10 mouse cellular contexts compared by ENCODE assay signal in genomic region chr5:115191880-115192827, GRCm38 (mm10). TPM values are rescaled to one million over a fixed set of nuclear protein-coding genes. Genes with fewer than 3 reads are reported as not detected.
DNase-seq lines count a peak whose midpoint lies in the region; ATAC-seq lines count a peak whose summit lies in the region.
"Had no signal": no experiment of that assay in that cellular context is flagged by ENCODE, and none has a peak within 500 bp of the region (broad histone marks: within the 10 kb centered on the region; RNA-seq: fewer than 3 reads in every experiment).

No protein-coding gene starts in this region.

- no peak for DNase-seq in heart, postnatal 4 days
- DNase-seq in NIH3T3 (ENCODE audit: low read depth), result peak; percentile 52
- DNase-seq in embryonic facial prominence, embryonic 11.5 days (ENCODE audit: low spot score), result peak; percentile 38
- DNase-seq in heart, adult 9 months (ENCODE audit: low spot score in 2 of 2), result no peak

- no peaks in the 10 kb centered on the region for H3K9me3 ChIP-seq in heart, embryonic 11.5 days (replicated peaks; ENCODE audit: control insufficient read depth, low read length)
- no peaks in the 10 kb centered on the region for H3K9me3 ChIP-seq in embryonic facial prominence, embryonic 11.5 days (replicated peaks; ENCODE audit: control insufficient read depth, low read length)
- H3K9me3 ChIP-seq in limb, embryonic 12.5 days, result no peaks in the 10 kb centered on the region

- peaks cover 19% of the 10 kb centered on the region for H3K4me1 ChIP-seq in heart, embryonic 11.5 days (ENCODE audit: control insufficient read depth, insufficient read depth, low read length)
- peaks cover 10% of the 10 kb centered on the region for H3K4me1 ChIP-seq in embryonic facial prominence, embryonic 11.5 days (ENCODE audit: control insufficient read depth, insufficient read depth, low read length)
- H3K4me1 ChIP-seq in limb, embryonic 12.5 days (replicated peaks), result peaks cover 34% of the 10 kb centered on the region

- no peaks in the 10 kb centered on the region for H3K36me3 ChIP-seq in heart, embryonic 11.5 days (ENCODE audit: control insufficient read depth, insufficient read depth, low read length)
- H3K36me3 ChIP-seq in embryonic facial prominence, embryonic 11.5 days (replicated peaks; ENCODE audit: control insufficient read depth, insufficient read depth, low read depth, low read length), result no peaks in the 10 kb centered on the region
- no peaks in the 10 kb centered on the region for H3K36me3 ChIP-seq in limb, embryonic 12.5 days
- H3K36me3 ChIP-seq: G1E had no signal

- no peak overlapping the region for H3K27ac ChIP-seq in heart, embryonic 11.5 days (ENCODE audit: low read depth, low read length)
- no peak overlapping the region for H3K27ac ChIP-seq in embryonic facial prominence, embryonic 11.5 days (replicated peaks; ENCODE audit: low read depth, low read length)
- no peak overlapping the region for H3K27ac ChIP-seq in limb, embryonic 12.5 days
- H3K27ac ChIP-seq: liver, embryonic 14.5 days had no signal

- H3K27me3 ChIP-seq in heart, embryonic 11.5 days (ENCODE audit: control insufficient read depth, insufficient read depth, low read length), result peaks cover 62% of the 10 kb centered on the region
- H3K27me3 ChIP-seq in embryonic facial prominence, embryonic 11.5 days (ENCODE audit: control insufficient read depth, insufficient read depth, low read length), result peaks cover 41% of the 10 kb centered on the region
- H3K27me3 ChIP-seq in limb, embryonic 12.5 days, result peaks cover 63% of the 10 kb centered on the region

- ATAC-seq in heart, embryonic 11.5 days (replicated peaks; ENCODE audit: insufficient number of reproducible peaks, low FRiP score, low TSS enrichment), result no peak
- no peak; the same call in 1 of the 2 replicates for ATAC-seq in embryonic facial prominence, embryonic 11.5 days (replicated peaks; ENCODE audit: insufficient number of reproducible peaks, low FRiP score, low TSS enrichment, low read depth)
- ATAC-seq in limb, embryonic 12.5 days (ENCODE audit: insufficient number of reproducible peaks, insufficient read depth, low FRiP score, low TSS enrichment, low read depth), result no peak
- no peak for ATAC-seq in erythroid progenitor cell, adult 5-6 weeks (replicated peaks; ENCODE audit: low FRiP score, poor library complexity, severe bottlenecking)
- ATAC-seq in megakaryocyte-erythroid progenitor cell, adult 5-6 weeks (replicated peaks; ENCODE audit: low FRiP score, low TSS enrichment, poor library complexity, severe bottlenecking), result no peak

- peak overlapping the region; percentile 31 for H3K4me2 ChIP-seq in heart, embryonic 11.5 days
- peak overlapping the region; percentile 19 for H3K4me2 ChIP-seq in embryonic facial prominence, embryonic 11.5 days (ENCODE audit: low read depth, low read length)
- H3K4me2 ChIP-seq in limb, embryonic 12.5 days, result peak overlapping the region; percentile 100; the same call in 1 of the 2 replicates

- no peak overlapping the region for H3K4me3 ChIP-seq in heart, embryonic 11.5 days (ENCODE audit: low read depth, low read length)
- H3K4me3 ChIP-seq in embryonic facial prominence, embryonic 11.5 days (ENCODE audit: low read depth, low read length), result no peak overlapping the region
- peak overlapping the region; percentile 69; the same call in 1 of the 2 replicates for H3K4me3 ChIP-seq in limb, embryonic 12.5 days (replicated peaks)

- 11% methylated on average over 29 of the region's 29 CpGs for WGBS in heart, embryonic 11.5 days (ENCODE audit: insufficient replicate concordance)
- 9% methylated on average over 29 of the region's 29 CpGs for WGBS in embryonic facial prominence, embryonic 11.5 days
- WGBS in limb, embryonic 12.5 days, result 6% methylated on average over 29 of the region's 29 CpGs

- no peak overlapping the region for H3K9ac ChIP-seq in heart, embryonic 11.5 days (ENCODE audit: low read depth, low read length)
- peak overlapping the region; percentile 18 for H3K9ac ChIP-seq in embryonic facial prominence, embryonic 11.5 days (replicated peaks; ENCODE audit: low read length)
- H3K9ac ChIP-seq in limb, embryonic 12.5 days (replicated peaks), result no peak overlapping the region
- H3K9ac ChIP-seq: liver, embryonic 14.5 days had no signal

RNA-seq across cellular contexts. Expression of gene Cabp1, which starts 2.0 kb away (rescaled TPM):
- polyA plus RNA-seq in heart, embryonic 11.5 days (2014; fragmentation: Nextera tagmentation; extraction: Ambion mirVana), result 0.63 and 1.3 TPM in 2 replicates
- total RNA-seq in heart, postnatal 4 days (2021), result 1 to 10 TPM; 5.5 to 6.6 TPM
- 2.4 and 2.7 TPM in 2 replicates for polyA plus RNA-seq in embryonic facial prominence, embryonic 11.5 days (2014; fragmentation: Nextera tagmentation; extraction: Ambion mirVana)
- polyA plus RNA-seq in limb, embryonic 12.5 days (2016; fragmentation: Nextera tagmentation; extraction: Ambion mirVana), result 1.1 and 1.3 TPM in 2 replicates
- total RNA-seq in erythroid progenitor cell, adult 5-6 weeks (2015; ENCODE audit: low replicate concordance), result not detected in 2 replicates
- not detected in 2 replicates for total RNA-seq in erythroid progenitor cell, adult 5-6 weeks (2017; ENCODE audit: low replicate concordance)
- not detected in 2 replicates for total RNA-seq in megakaryocyte-erythroid progenitor cell, adult 5-6 weeks (2014; fragmentation: Nextera tagmentation)
- total RNA-seq in megakaryocyte-erythroid progenitor cell, adult 5-6 weeks (2017), result not detected in 2 replicates
- polyA plus RNA-seq: G1E had no signal

RNA-seq across cellular contexts. Expression of gene Mlec, which starts 34.2 kb away (rescaled TPM):
- polyA plus RNA-seq in heart, embryonic 11.5 days (2014; fragmentation: Nextera tagmentation; extraction: Ambion mirVana), result 68.9 and 77.8 TPM in 2 replicates
- 100 to 1,000 TPM; 104 to 111 TPM for total RNA-seq in heart, postnatal 4 days (2021)
- polyA plus RNA-seq in embryonic facial prominence, embryonic 11.5 days (2014; fragmentation: Nextera tagmentation; extraction: Ambion mirVana), result 36.6 and 37.5 TPM in 2 replicates
- polyA plus RNA-seq in limb, embryonic 12.5 days (2016; fragmentation: Nextera tagmentation; extraction: Ambion mirVana), result 76.6 and 89.6 TPM in 2 replicates
- 32.3 and 36.8 TPM in 2 replicates for total RNA-seq in erythroid progenitor cell, adult 5-6 weeks (2015; ENCODE audit: low replicate concordance)
- 23.2 and 25.9 TPM in 2 replicates for total RNA-seq in erythroid progenitor cell, adult 5-6 weeks (2017; ENCODE audit: low replicate concordance)
- total RNA-seq in megakaryocyte-erythroid progenitor cell, adult 5-6 weeks (2014; fragmentation: Nextera tagmentation), result 86.1 and 86.4 TPM in 2 replicates
- total RNA-seq in megakaryocyte-erythroid progenitor cell, adult 5-6 weeks (2017), result 101 and 113 TPM in 2 replicates

RNA-seq across cellular contexts. Expression of gene Pop5, which starts 43.5 kb away (rescaled TPM):
- polyA plus RNA-seq in heart, embryonic 11.5 days (2014; fragmentation: Nextera tagmentation; extraction: Ambion mirVana), result 86.9 and 90.6 TPM in 2 replicates
- total RNA-seq in heart, postnatal 4 days (2021), result 10 to 100 TPM; 21.1 to 26.1 TPM
- 101 and 108 TPM in 2 replicates for polyA plus RNA-seq in embryonic facial prominence, embryonic 11.5 days (2014; fragmentation: Nextera tagmentation; extraction: Ambion mirVana)
- 93.9 and 104 TPM in 2 replicates for polyA plus RNA-seq in limb, embryonic 12.5 days (2016; fragmentation: Nextera tagmentation; extraction: Ambion mirVana)
- 45.8 and 70.0 TPM in 2 replicates for total RNA-seq in erythroid progenitor cell, adult 5-6 weeks (2015; ENCODE audit: low replicate concordance)
- 29.8 and 33.7 TPM in 2 replicates for total RNA-seq in erythroid progenitor cell, adult 5-6 weeks (2017; ENCODE audit: low replicate concordance)
- 130 and 136 TPM in 2 replicates for total RNA-seq in megakaryocyte-erythroid progenitor cell, adult 5-6 weeks (2014; fragmentation: Nextera tagmentation)
- total RNA-seq in megakaryocyte-erythroid progenitor cell, adult 5-6 weeks (2017), result 69.1 and 154 TPM in 2 replicates

RNA-seq across cellular contexts. Expression of gene Unc119b, which starts 57.4 kb away (rescaled TPM):
- 18.9 and 21.6 TPM in 2 replicates for polyA plus RNA-seq in heart, embryonic 11.5 days (2014; fragmentation: Nextera tagmentation; extraction: Ambion mirVana)
- 10 to 100 TPM; 21.7 to 25.9 TPM for total RNA-seq in heart, postnatal 4 days (2021)
- polyA plus RNA-seq in embryonic facial prominence, embryonic 11.5 days (2014; fragmentation: Nextera tagmentation; extraction: Ambion mirVana), result 49.6 and 53.0 TPM in 2 replicates
- 61.7 and 62.6 TPM in 2 replicates for polyA plus RNA-seq in limb, embryonic 12.5 days (2016; fragmentation: Nextera tagmentation; extraction: Ambion mirVana)
- 5.4 and 5.9 TPM in 2 replicates for total RNA-seq in erythroid progenitor cell, adult 5-6 weeks (2015; ENCODE audit: low replicate concordance)
- 5.4 and 6.8 TPM in 2 replicates for total RNA-seq in erythroid progenitor cell, adult 5-6 weeks (2017; ENCODE audit: low replicate concordance)
- total RNA-seq in megakaryocyte-erythroid progenitor cell, adult 5-6 weeks (2014; fragmentation: Nextera tagmentation), result 13.8 and 15.5 TPM in 2 replicates
- 7.1 and 12.7 TPM in 2 replicates for total RNA-seq in megakaryocyte-erythroid progenitor cell, adult 5-6 weeks (2017)

Comparison
In these comparisons a context has a peak if more than half of its experiments do, and no peak if none do; other contexts are left out.
1. H3K4me2 ChIP-seq: peak in every context shown above with its lines; median percentile 100 in limb, embryonic 12.5 days; 31 in heart, embryonic 11.5 days; 19 in embryonic facial prominence, embryonic 11.5 days.
2. DNase-seq: peak in NIH3T3 (single experiment) and embryonic facial prominence, embryonic 11.5 days (single experiment); none in heart, postnatal 4 days (single experiment) and heart, adult 9 months (0 of 2).
3. RNA of gene Cabp1, which starts 2.0 kb away (total RNA-seq): 5.5 to 6.6 TPM in heart, postnatal 4 days; not detected in erythroid progenitor cell, adult 5-6 weeks and not detected in megakaryocyte-erythroid progenitor cell, adult 5-6 weeks; every median in the first group is over 4 times any median in the second.